Mouse (Mus musculus): ENCODE results near the gene Defb41. TPM values are rescaled to one million over a fixed set of nuclear protein-coding genes. Genes with fewer than 3 reads are reported as not detected.

Gene Defb41
- not detected in 2 replicates for polyA plus RNA-seq (2014; fragmentation: Nextera tagmentation; extraction: Ambion mirVana)

GRCm38 (mm10) chr1:18265038-18265437 lies at the start of gene Defb41:
TSS of gene Defb41 (minus strand) at chr1:18265138.
- DNase-seq: no peak
- TF ChIP-seq CTCF (IDR thresholded peaks at IDR 0.05; ENCODE audit: low read depth): no peak

GRCm38 (mm10) chr1:18308474-18308829 lies 43.5 kb upstream of the Defb41 start:
- WGBS: 74% methylated on average over 4 of the region's 4 CpGs
- ATAC-seq (ENCODE audit: insufficient read depth) (no peak), DNase-seq (no peak)
- Histone ChIP-seq H3K9ac (no peak overlapping the region), H3K4me1 (ENCODE audit: insufficient read depth) (no peaks in the 10 kb centered on the region), H3K4me2 (no peak overlapping the region), H3K27me3 (ENCODE audit: insufficient read depth, low read length) (no peaks in the 10 kb centered on the region), H3K36me3 (ENCODE audit: insufficient read depth) (no peaks in the 10 kb centered on the region), H3K27ac (ENCODE audit: low read depth) (no peak overlapping the region), H3K4me3 (ENCODE audit: low read depth, low read length) (no peak overlapping the region), H3K9me3 (ENCODE audit: low read depth, low read length) (no peaks in the 10 kb centered on the region)
- no peak for TF ChIP-seq CTCF (IDR thresholded peaks at IDR 0.05; ENCODE audit: low read depth)

More at GRCm38 (mm10) chr1:18265038-18265437, at the start of gene Defb41:
- H3K27me3 ChIP-seq (ENCODE audit: insufficient read depth, low read length): no peaks in the 10 kb centered on the region
- ATAC-seq (ENCODE audit: insufficient read depth): no peak
- H3K9ac ChIP-seq: no peak within 1 kb of the TSS
- H3K36me3 ChIP-seq (ENCODE audit: insufficient read depth): no peaks in the 10 kb centered on the region
- no peak within 1 kb of the TSS for H3K4me2 ChIP-seq
- no peak within 1 kb of the TSS for H3K27ac ChIP-seq (ENCODE audit: low read depth)
- no peaks in the 10 kb centered on the region for H3K9me3 ChIP-seq (ENCODE audit: low read depth, low read length)
- no peak within 1 kb of the TSS for H3K4me3 ChIP-seq (ENCODE audit: low read depth, low read length)
- H3K4me1 ChIP-seq (ENCODE audit: insufficient read depth): no peaks in the 10 kb centered on the region

GRCm38 (mm10) chr1:18307545-18308473 lies 42.9 kb upstream of the Defb41 start:
- H3K9ac ChIP-seq: no peak overlapping the region
- H3K4me2 ChIP-seq: no peak overlapping the region
- no peak for DNase-seq
- no peaks in the 10 kb centered on the region for H3K36me3 ChIP-seq (ENCODE audit: insufficient read depth)
- no peaks in the 10 kb centered on the region for H3K4me1 ChIP-seq (ENCODE audit: insufficient read depth)
- H3K27ac ChIP-seq (ENCODE audit: low read depth): no peak overlapping the region
- H3K4me3 ChIP-seq (ENCODE audit: low read depth, low read length): no peak overlapping the region
- H3K9me3 ChIP-seq (ENCODE audit: low read depth, low read length): no peaks in the 10 kb centered on the region
- no peaks in the 10 kb centered on the region for H3K27me3 ChIP-seq (ENCODE audit: insufficient read depth, low read length)
- 79% methylated on average over 12 of the region's 12 CpGs for WGBS
- ATAC-seq (ENCODE audit: insufficient read depth): no peak
- no peak for TF ChIP-seq CTCF (IDR thresholded peaks at IDR 0.05; ENCODE audit: low read depth)

- WGBS: 8% methylated on average over 4 of the region's 4 CpGs
- Histone ChIP-seq H3K27me3 (ENCODE audit: insufficient read depth, low read length) (no peaks in the 10 kb centered on the region), H3K9ac (no peak overlapping the region), H3K4me3 (ENCODE audit: low read depth, low read length) (no peak overlapping the region), H3K27ac (ENCODE audit: low read depth) (no peak overlapping the region), H3K4me1 (ENCODE audit: insufficient read depth) (no peaks in the 10 kb centered on the region), H3K9me3 (ENCODE audit: low read depth, low read length) (no peaks in the 10 kb centered on the region), H3K36me3 (ENCODE audit: insufficient read depth) (no peaks in the 10 kb centered on the region), H3K4me2 (no peak overlapping the region)
- ATAC-seq (ENCODE audit: insufficient read depth): no peak
- TF ChIP-seq CTCF (IDR thresholded peaks at IDR 0.05; ENCODE audit: low read depth): no peak
- no peak for DNase-seq
Observed at GRCm38 (mm10) chr1:18292515-18292914, 27.6 kb upstream of the Defb41 start.

GRCm38 (mm10) chr1:18288860-18289259 lies 23.9 kb upstream of the Defb41 start:
- WGBS: 36% methylated on average over 3 of the region's 3 CpGs
- Histone ChIP-seq H3K36me3 (ENCODE audit: insufficient read depth) (no peaks in the 10 kb centered on the region), H3K9ac (no peak overlapping the region), H3K27me3 (ENCODE audit: insufficient read depth, low read length) (no peaks in the 10 kb centered on the region), H3K9me3 (ENCODE audit: low read depth, low read length) (no peaks in the 10 kb centered on the region), H3K4me3 (ENCODE audit: low read depth, low read length) (no peak overlapping the region), H3K4me1 (ENCODE audit: insufficient read depth) (no peaks in the 10 kb centered on the region), H3K4me2 (no peak overlapping the region), H3K27ac (ENCODE audit: low read depth) (no peak overlapping the region)
- peak; percentile 50 for TF ChIP-seq CTCF (IDR thresholded peaks at IDR 0.05; ENCODE audit: low read depth)
- DNase-seq (peak; percentile 20), ATAC-seq (ENCODE audit: insufficient read depth) (no peak)

- DNase-seq (no peak), ATAC-seq (ENCODE audit: insufficient read depth) (no peak)
- no peak overlapping the region for H3K9ac ChIP-seq
Observed at GRCm38 (mm10) chr1:18287371-18287770, 22.4 kb upstream of the Defb41 start.

GRCm38 (mm10) chr1:18271095-18271494 lies 6.2 kb upstream of the Defb41 start:
- Histone ChIP-seq H3K4me3 (ENCODE audit: low read depth, low read length) (no peak overlapping the region), H3K27me3 (ENCODE audit: insufficient read depth, low read length) (no peaks in the 10 kb centered on the region), H3K4me1 (ENCODE audit: insufficient read depth) (no peaks in the 10 kb centered on the region), H3K27ac (ENCODE audit: low read depth) (no peak overlapping the region), H3K9ac (no peak overlapping the region), H3K36me3 (ENCODE audit: insufficient read depth) (no peaks in the 10 kb centered on the region), H3K4me2 (no peak overlapping the region), H3K9me3 (ENCODE audit: low read depth, low read length) (no peaks in the 10 kb centered on the region)
- WGBS: 80% methylated on average over 4 of the region's 4 CpGs
- no peak for TF ChIP-seq CTCF (IDR thresholded peaks at IDR 0.05; ENCODE audit: low read depth)
- ATAC-seq (ENCODE audit: insufficient read depth) (no peak), DNase-seq (no peak)

More at GRCm38 (mm10) chr1:18287371-18287770, 22.4 kb upstream of the Defb41 start:
- no peak overlapping the region for H3K4me2 ChIP-seq
- H3K4me1 ChIP-seq (ENCODE audit: insufficient read depth): no peaks in the 10 kb centered on the region
- no peak overlapping the region for H3K27ac ChIP-seq (ENCODE audit: low read depth)
- no peak for TF ChIP-seq CTCF (IDR thresholded peaks at IDR 0.05; ENCODE audit: low read depth)
- no peaks in the 10 kb centered on the region; the same call in 1 of the 2 replicates for H3K9me3 ChIP-seq (ENCODE audit: low read depth, low read length)
- H3K36me3 ChIP-seq (ENCODE audit: insufficient read depth): no peaks in the 10 kb centered on the region
- H3K27me3 ChIP-seq (ENCODE audit: insufficient read depth, low read length): no peaks in the 10 kb centered on the region
- H3K4me3 ChIP-seq (ENCODE audit: low read depth, low read length): no peak overlapping the region

All from lung, embryonic 14.5 days (tissue).